Mouse (Mus musculus): ENCODE results near the gene S100a10.
A peak's percentile ranks its signal among the peaks of the same experiment; 100 is the strongest.
"Not testable (repeated sequence)": the region's sequence is repeated elsewhere in the genome, so short reads cannot be mapped to it uniquely, and the experiment has no call there.

S100a10 gene

DNA sequence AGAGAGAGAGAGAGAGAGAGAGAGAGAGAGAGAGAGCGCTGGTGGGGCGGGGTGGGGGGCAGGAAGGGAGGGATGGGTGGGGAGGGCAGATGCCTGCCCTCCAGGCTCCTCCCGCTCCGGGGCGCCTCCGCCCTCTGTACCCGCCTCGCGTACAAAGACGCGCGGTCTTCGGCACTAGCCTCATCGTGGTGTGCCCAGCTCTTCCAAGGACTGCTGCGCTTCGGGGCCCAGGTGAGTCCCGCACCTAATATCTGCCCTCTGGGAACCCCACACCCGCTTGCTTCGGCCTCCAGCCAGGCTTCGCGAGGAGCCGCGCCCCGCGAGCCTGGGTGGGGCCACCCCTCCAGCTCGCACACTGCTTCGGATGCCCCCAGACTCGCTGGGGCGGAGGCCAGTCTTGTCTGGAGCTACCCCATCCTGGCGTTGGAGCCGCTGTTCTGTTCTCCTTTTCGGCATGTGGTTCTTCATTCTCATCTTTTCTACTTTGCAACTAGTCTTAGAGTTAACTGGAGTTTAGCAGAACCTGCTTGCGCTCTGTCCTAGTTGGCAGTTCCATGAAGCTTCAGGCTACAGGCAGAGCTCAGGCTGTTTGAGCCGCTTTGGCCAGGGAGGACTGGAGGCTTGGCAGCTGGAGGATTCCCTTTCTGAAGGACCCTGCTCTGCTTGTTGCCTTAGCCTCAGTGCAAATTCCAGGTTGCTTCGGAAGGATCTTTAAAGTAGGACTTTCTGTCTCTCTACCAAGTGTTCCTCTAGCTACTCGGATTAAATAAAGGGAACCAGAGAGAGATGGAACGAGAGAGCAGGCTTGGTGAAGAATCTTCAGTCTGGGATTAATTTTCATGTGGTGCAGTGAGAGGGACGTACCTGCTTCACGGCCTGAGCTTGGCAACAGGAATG, at the start of gene S100a10:
Gene S100a10 (plus strand): TSS at position 100 of the 897 bp plus-strand sequence.
- no peak for DNase-seq (ENCODE audit: low spot score in 2 of 2)

- DNase-seq (ENCODE audit: low spot score in 2 of 2) = no peak
These were observed 48.7 kb upstream of the S100a10 start for GRCm38 (mm10) chr3:93505960-93506863.

GRCm38 (mm10) chr3:93506881-93507325, 48.0 kb upstream of the S100a10 start:
- no peak for DNase-seq (ENCODE audit: low spot score in 2 of 2)

DNA sequence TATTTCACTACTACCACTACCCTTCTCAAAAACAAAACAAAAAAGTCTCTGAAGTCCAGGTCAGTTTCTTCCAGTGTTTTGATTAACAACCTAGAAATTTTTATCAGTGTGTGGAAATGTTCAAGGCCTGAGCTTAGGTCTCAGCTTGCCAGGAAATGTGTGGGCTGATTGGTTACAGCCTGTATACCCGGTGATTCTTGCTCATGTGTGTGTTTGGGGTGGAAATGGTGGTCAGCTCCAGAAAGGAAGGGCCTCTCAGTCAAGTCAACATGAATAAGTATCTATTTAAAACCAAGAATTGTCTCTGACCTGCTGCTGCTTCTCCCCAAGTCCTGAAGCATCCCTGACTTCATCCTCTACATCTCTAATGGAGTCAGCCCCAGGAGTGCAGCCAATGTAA, 45.6 kb upstream of the S100a10 start:
- no peak for DNase-seq (ENCODE audit: low spot score in 2 of 2)

DNA sequence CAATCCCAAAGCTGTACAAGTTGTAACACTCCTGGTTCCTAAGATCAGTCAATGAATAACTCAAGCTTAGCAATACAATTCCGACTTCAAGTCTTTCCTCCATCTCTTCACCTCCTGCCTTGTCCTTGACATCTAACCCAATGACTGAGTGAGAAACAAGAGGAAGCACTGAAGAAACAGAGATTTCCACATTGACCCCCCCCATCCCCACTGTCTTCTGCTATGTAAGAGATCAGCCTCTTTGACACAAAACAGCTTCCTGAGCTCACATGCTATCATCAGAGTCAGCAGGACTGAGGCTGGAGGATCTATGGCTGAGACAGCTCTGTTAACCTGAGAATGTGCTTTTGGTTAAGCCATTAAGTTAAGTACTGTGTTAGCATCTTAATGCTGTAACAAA, 43.8 kb upstream of the S100a10 start:
- DNase-seq (ENCODE audit: low spot score in 2 of 2) = no peak

DNA sequence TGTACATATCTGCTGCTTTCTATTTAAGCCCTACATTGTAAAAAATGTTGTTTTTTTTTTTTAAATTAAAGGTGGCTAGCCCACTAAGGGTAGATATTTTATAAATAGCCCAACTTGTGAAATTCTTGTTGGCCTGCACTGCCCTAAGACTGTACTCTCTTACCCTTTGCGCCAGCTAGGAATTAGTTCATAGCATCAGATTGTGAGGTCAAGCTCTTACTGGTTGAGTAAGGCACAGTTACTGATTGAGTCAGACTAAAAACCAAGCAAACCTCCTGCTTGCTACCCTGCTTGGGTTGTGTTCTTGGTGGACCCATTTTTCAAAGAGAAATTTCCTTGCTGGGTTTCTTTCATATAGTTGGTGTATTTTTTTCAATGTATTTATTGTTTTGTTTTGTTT, 43.1 kb upstream of the S100a10 start:
- no peak for DNase-seq (ENCODE audit: low spot score in 2 of 2)

GRCm38 (mm10) chr3:93512386-93513101, 42.3 kb upstream of the S100a10 start:
- no peak for DNase-seq (ENCODE audit: low spot score in 2 of 2)

DNA sequence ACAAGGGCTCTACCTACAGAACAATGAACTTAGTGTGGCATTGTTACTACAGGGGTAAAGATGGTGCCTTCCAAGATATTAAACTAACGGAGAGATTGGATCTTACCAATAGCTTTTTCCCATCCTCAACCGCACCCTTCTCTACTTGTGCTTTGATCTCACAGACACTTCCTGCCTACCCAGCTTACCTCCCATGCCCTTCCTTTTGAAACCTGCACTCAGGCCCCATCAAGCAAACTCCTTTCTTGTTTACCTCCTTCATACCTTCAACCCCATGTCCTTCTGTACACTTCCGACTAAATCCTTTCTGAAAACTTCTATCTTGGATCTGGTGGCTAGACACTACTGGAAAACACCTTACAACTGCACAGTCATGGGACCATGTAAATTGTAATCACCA, 40.3 kb upstream of the S100a10 start:
- DNase-seq (ENCODE audit: low spot score in 2 of 2) = no peak

DNA sequence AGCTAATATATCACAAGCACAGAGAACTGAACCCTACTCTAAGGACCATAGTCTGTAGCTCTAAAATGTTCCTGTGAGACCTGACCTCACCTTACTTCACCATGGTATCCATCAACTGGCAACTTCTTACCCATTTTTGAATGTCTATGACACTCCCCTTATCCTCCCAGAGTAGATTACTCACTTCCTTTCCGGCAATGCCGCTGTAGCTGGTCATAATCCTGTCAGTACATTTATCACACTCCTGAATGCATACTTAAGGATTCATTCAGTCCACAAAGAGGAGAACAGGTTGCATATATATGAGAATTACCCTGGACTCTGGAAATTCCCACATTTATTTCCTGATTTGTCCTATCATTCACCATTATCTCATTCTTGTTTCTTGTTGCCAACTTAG, 37.5 kb upstream of the S100a10 start:
- no peak for DNase-seq (ENCODE audit: low spot score in 2 of 2)

GRCm38 (mm10) chr3:93519856-93520329, 35.0 kb upstream of the S100a10 start:
- no peak for DNase-seq (ENCODE audit: low spot score in 2 of 2)

- DNase-seq (ENCODE audit: low spot score in 2 of 2) = no peak
These were observed 34.3 kb upstream of the S100a10 start, which contains the start of gene S100a11 for GRCm38 (mm10) chr3:93520330-93521193. Gene S100a11, plus strand, starts transcription at chr3:93520488.

GRCm38 (mm10) chr3:93521462-93522057, 33.3 kb upstream of the S100a10 start:
- no peak for DNase-seq (ENCODE audit: low spot score in 2 of 2)

DNA sequence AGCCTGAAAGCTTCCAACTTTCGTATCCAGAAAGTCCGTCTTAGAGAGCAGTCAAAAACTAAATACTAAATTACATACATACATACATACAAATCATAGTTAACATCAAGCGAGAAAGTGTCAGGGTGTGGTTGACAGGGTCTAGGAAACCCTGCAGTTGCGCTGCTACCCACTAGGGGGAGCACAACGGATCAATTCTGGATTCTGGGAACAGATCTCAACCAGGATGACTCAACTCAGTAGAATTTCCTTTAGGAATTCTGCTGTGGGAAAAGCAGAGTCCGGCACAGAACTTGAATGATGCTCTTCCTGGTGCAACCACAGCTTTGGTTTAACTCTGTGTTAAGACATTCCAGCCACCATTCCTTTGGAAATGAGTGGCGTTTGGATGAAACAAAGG, 32.3 kb upstream of the S100a10 start:
- peak; percentile 22 to 27 for DNase-seq (ENCODE audit: low spot score in 2 of 2)

DNA sequence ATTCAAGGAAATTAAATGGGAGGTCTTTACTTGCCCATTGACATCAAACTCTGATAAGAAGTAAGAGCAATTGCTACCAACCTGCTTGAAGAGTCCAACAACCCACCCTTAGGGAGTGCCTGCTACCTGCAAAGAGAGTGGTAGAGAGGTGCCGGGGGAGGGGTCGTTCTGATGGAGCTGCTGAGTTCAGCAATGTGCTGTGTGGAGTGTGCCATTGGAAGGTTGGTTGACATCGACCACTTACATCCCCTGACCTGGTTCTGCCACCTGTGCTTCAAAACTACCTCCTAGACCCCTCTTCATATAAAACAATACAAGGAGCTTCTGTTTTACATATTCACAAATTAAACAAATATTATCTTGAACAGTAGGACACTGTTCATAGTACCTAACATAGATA, 27.6 kb upstream of the S100a10 start:
- DNase-seq (ENCODE audit: low spot score in 2 of 2) = no peak

DNA sequence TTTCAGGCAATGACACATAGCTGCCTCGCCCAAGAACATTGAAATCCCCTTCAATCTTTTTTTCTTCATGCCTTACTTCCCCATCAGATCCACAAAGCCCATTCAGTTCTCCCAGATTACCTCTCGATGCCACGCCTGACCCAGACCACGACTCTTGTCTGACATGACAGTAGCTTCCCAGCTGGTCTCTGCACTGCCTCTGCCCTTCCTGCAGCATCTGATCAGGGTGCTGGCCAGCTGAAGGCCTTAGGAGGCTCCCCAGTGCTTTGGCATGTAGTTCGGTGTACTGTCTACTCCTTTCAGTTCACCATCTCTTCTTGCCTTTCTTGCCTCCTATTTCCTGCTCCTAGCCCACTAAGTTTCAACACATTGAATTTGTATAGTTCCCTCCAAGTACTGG, 26.1 kb upstream of the S100a10 start:
- DNase-seq (ENCODE audit: low spot score in 2 of 2) = no peak

- DNase-seq (ENCODE audit: low spot score in 2 of 2) = no peak
These were observed 17.8 kb upstream of the S100a10 start for GRCm38 (mm10) chr3:93537068-93537576.

DNA sequence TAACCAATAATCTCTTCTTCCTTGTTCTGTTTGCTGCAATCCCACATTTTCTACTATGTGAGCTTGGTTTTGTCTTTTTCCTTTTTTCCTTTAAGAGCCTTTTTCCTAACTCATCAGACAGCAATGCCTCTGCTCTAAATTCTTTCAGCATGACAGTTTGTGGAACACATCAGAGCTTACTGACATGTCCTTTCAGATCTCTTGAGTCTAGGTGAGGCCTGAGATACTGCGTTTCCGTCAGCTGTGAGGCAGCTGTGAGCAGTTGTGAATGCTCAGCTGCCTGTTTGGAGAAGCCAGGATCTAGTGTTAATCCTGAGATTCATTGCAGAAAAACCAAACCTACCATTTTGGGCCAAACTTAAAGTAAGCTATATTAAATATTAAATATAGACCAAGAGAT, 16.4 kb upstream of the S100a10 start:
- no peak for DNase-seq (ENCODE audit: low spot score in 2 of 2)

DNA sequence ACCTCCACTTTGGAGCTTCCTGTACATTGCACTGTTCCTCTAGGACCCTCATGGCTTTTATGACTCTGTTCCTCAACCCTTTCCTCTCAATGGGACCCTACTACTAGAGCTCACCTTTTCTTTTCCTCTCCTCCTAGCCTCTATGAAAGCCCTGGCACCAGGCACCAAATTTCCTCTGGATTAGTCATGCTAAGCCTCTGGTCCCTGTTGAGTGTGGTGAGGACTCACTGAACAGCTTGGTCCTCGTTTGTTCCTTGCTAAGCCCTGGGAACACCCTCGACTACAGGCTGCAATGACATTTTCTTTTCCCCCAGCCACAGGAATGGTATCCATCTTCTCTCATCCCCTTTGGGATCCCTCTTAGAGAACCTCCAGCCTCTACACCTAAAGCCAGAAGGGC, 13.4 kb upstream of the S100a10 start:
- DNase-seq (ENCODE audit: low spot score in 2 of 2) = no peak

GRCm38 (mm10) chr3:93544170-93544569, 10.7 kb upstream of the S100a10 start:
- DNase-seq (ENCODE audit: low spot score in 2 of 2) = not testable (repeated sequence)

- peak; percentile 55 to 70 for DNase-seq (ENCODE audit: low spot score in 2 of 2)
These were observed 7.7 kb upstream of the S100a10 start for GRCm38 (mm10) chr3:93547099-93547648.
